In the genomic region with DNA sequence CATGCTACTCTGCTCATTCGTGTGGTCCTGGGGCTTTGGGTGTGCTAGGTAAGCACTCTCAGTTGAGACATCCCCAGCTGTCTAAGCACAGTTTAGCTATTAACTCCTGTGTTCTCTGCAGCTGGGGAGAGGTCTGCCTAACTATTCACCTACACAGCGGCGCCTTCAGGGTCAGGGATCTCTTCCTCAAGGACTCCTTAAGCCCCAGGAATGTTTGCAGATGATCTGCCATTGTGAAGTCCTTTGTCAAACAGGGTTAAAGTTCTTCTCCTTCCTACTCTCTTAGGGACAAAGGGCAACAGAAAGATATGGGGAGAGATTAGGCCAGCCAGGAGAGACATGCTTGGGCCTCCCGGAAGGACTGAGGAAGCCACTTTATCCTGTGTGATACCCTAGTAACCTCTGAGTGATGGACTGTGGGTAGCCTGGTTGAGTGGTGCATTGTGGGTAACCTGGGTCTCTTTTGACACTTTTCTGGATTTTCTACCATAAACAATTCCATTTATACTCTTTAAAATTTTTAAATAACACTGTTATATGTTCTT, we compare ENCODE assay signal across 21 mouse cellular contexts. TPM values are rescaled to one million over a fixed set of nuclear protein-coding genes. Genes with fewer than 3 reads are reported as not detected.
DNase-seq lines count a peak whose midpoint lies in the region; ATAC-seq and TF ChIP-seq lines count a peak whose summit lies in the region.
"Had no signal": no experiment of that assay in that cellular context is flagged by ENCODE, and none has a peak within 500 bp of the region (broad histone marks: within the 10 kb centered on the region; RNA-seq: fewer than 3 reads in every experiment).

No protein-coding gene starts in this region.

- no peak for DNase-seq in heart, embryonic 10.5 days (ENCODE audit: low spot score)
- DNase-seq in heart, adult 9 months (ENCODE audit: low spot score in 2 of 2), result no peak
- DNase-seq in R1 (ENCODE audit: low read depth, low spot score), result peak; percentile 36
- no peak for DNase-seq in liver, postnatal 0 days
- no peak for DNase-seq in retina, embryonic 14.5 days (ENCODE audit: low spot score)
- DNase-seq in frontal cortex, postnatal 25 days (ENCODE audit: low spot score in 2 of 2), result no peak
- DNase-seq: adrenal gland, postnatal 25 days; cerebellum, adult 9-10 months; kidney, adult 8-10 months; kidney, postnatal 10 days; layer of hippocampus, postnatal 36 days; lung, adult 2 months; midbrain, embryonic 14.5 days; right cerebral cortex, postnatal 4 days; thymus, postnatal 4 days had no signal

- no peak overlapping the region for H3K9ac ChIP-seq in intestine, postnatal 0 days (ENCODE audit: low read depth, low read length)
- no peak overlapping the region for H3K9ac ChIP-seq in liver, postnatal 0 days (replicated peaks)
- H3K9ac ChIP-seq: embryonic facial prominence, embryonic 15.5 days; heart, embryonic 13.5 days; hindbrain, embryonic 13.5 days; limb, embryonic 12.5 days; stomach, embryonic 15.5 days had no signal

- H3K9me3 ChIP-seq in heart, embryonic 10.5 days, result no peaks in the 10 kb centered on the region
- H3K9me3 ChIP-seq in intestine, postnatal 0 days (ENCODE audit: control insufficient read depth), result no peaks in the 10 kb centered on the region
- no peaks in the 10 kb centered on the region for H3K9me3 ChIP-seq in liver, postnatal 0 days (ENCODE audit: low read length)
- H3K9me3 ChIP-seq: embryonic facial prominence, embryonic 15.5 days; heart, embryonic 13.5 days; hindbrain, embryonic 13.5 days; limb, embryonic 12.5 days; stomach, embryonic 15.5 days had no signal

- peaks cover 85% of the 10 kb centered on the region for H3K4me1 ChIP-seq in heart, embryonic 10.5 days
- H3K4me1 ChIP-seq in intestine, postnatal 0 days (replicated peaks; ENCODE audit: control insufficient read depth, insufficient read depth, low read length), result no peaks in the 10 kb centered on the region; the same call in 1 of the 2 replicates
- peaks cover 36% of the 10 kb centered on the region for H3K4me1 ChIP-seq in liver, postnatal 0 days (ENCODE audit: insufficient read depth)
- H3K4me1 ChIP-seq: embryonic facial prominence, embryonic 15.5 days; hindbrain, embryonic 13.5 days; stomach, embryonic 15.5 days had no signal

- no peak for TF ChIP-seq CTCF in intestine, postnatal 0 days (IDR thresholded peaks at IDR 0.05; ENCODE audit: low read depth)
- TF ChIP-seq CTCF in liver, postnatal 0 days (IDR thresholded peaks at IDR 0.05; ENCODE audit: low read depth), result no peak

- H3K27ac ChIP-seq in heart, embryonic 10.5 days, result peak overlapping the region; percentile 71
- H3K27ac ChIP-seq in intestine, postnatal 0 days (ENCODE audit: low read depth, low read length), result no peak overlapping the region; the same call in 1 of the 2 replicates
- H3K27ac ChIP-seq in liver, postnatal 0 days (ENCODE audit: low read depth), result no peak overlapping the region
- H3K27ac ChIP-seq: embryonic facial prominence, embryonic 15.5 days; heart, embryonic 13.5 days; hindbrain, embryonic 13.5 days; limb, embryonic 12.5 days; stomach, embryonic 15.5 days had no signal

- H3K36me3 ChIP-seq in heart, embryonic 10.5 days, result no peaks in the 10 kb centered on the region
- H3K36me3 ChIP-seq in intestine, postnatal 0 days (ENCODE audit: control insufficient read depth, insufficient read depth), result no peaks in the 10 kb centered on the region
- H3K36me3 ChIP-seq in liver, postnatal 0 days (replicated peaks; ENCODE audit: insufficient read depth, low read length), result no peaks in the 10 kb centered on the region
- H3K36me3 ChIP-seq: embryonic facial prominence, embryonic 15.5 days; heart, embryonic 13.5 days; hindbrain, embryonic 13.5 days; limb, embryonic 12.5 days; stomach, embryonic 15.5 days had no signal

- no peak for TF ChIP-seq EP300 in liver, postnatal 0 days (IDR thresholded peaks at IDR 0.05; ENCODE audit: low read depth)

- H3K4me3 ChIP-seq in heart, embryonic 10.5 days, result no peak overlapping the region
- H3K4me3 ChIP-seq in intestine, postnatal 0 days (ENCODE audit: low read depth, low read length), result no peak overlapping the region
- H3K4me3 ChIP-seq in liver, postnatal 0 days (ENCODE audit: low read depth, low read length), result peak overlapping the region; percentile 46; the same call in 1 of the 2 replicates
- H3K4me3 ChIP-seq: embryonic facial prominence, embryonic 15.5 days; heart, embryonic 13.5 days; hindbrain, embryonic 13.5 days; limb, embryonic 12.5 days; stomach, embryonic 15.5 days had no signal

- WGBS in heart, embryonic 10.5 days, result 48% methylated on average over 4 of the region's 4 CpGs
- WGBS in intestine, postnatal 0 days, result 44% methylated on average over 4 of the region's 4 CpGs
- WGBS in liver, postnatal 0 days (ENCODE audit: insufficient replicate concordance), result 60% methylated on average over 4 of the region's 4 CpGs

- no peaks in the 10 kb centered on the region for H3K27me3 ChIP-seq in heart, embryonic 10.5 days (ENCODE audit: insufficient read depth, poor library complexity, severe bottlenecking)
- no peaks in the 10 kb centered on the region for H3K27me3 ChIP-seq in intestine, postnatal 0 days (replicated peaks; ENCODE audit: control insufficient read depth, insufficient read depth, low read length)
- H3K27me3 ChIP-seq in liver, postnatal 0 days (ENCODE audit: insufficient read depth, low read length), result no peaks in the 10 kb centered on the region
- H3K27me3 ChIP-seq: embryonic facial prominence, embryonic 15.5 days; heart, embryonic 13.5 days; hindbrain, embryonic 13.5 days; stomach, embryonic 15.5 days had no signal

- H3K4me2 ChIP-seq in intestine, postnatal 0 days (replicated peaks; ENCODE audit: low read depth), result no peak overlapping the region
- peak overlapping the region; percentile 67 for H3K4me2 ChIP-seq in liver, postnatal 0 days (ENCODE audit: low read depth, low read length)
- H3K4me2 ChIP-seq: embryonic facial prominence, embryonic 15.5 days; heart, embryonic 13.5 days; hindbrain, embryonic 13.5 days; limb, embryonic 12.5 days; stomach, embryonic 15.5 days had no signal

- ATAC-seq in intestine, postnatal 0 days, result peak; percentile 76
- no peak for ATAC-seq in liver, postnatal 0 days

RNA-seq across cellular contexts. Expression of a gene that starts 51.7 kb away (rescaled TPM):
- 47.6 and 62.0 TPM in 2 replicates for polyA plus RNA-seq in heart, embryonic 10.5 days (2016; fragmentation: Nextera tagmentation; extraction: Ambion mirVana)
- 27.9 and 29.0 TPM in 2 replicates for polyA plus RNA-seq in intestine, postnatal 0 days (2015; fragmentation: Nextera tagmentation; extraction: Ambion mirVana)
- polyA plus RNA-seq in liver, postnatal 0 days (2015; fragmentation: Nextera tagmentation; extraction: Ambion mirVana), result 1.5 and 2.8 TPM in 2 replicates
